Mouse (Mus musculus) yolk sac, embryonic 10.5 days (tissue): ENCODE data around the gene Rufy1.

Experiments
- DNase-seq: peaks from one replicate; pipeline ENCODE4 v3.0.0-alpha.2; 2017; ENCODE audit warnings: low spot score

Rufy1 gene

DNA sequence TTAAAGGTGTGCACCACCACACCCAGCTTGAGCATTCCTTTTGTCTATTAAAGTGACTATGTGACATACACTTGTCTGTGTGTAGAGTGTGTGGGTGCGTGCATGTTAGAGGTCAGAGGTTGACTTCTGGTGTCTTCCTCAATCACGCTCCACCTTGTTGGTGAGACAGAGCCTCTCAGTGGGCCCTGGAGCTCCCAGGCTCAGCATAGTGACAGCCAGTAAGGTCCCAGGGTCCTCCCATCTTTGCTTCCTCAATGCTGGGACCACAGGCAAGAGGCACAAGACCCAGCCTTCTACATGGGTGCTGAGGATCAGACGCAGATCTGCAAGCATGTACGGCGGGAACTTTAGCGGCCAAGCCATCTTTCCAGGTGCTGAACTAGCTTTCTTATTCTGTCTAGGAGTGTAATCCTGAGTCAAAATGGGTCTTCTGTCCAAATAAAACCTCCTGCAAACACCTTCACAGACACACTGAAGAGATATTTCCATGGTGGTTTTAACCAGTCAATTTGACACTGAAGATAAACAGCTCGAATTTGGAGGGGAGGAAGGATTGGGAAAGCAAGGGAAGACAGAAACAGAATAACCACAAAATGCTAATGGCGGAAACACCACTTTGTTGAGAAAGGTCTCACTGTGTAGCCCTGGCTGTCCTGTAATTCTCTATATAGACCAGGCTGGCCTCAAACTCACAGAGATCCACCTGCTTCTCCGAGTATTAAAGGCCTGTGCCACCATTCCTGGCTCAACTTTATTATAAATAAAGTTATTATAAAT, 84.5 kb downstream of the Rufy1 start:
- no peak for DNase-seq

DNA sequence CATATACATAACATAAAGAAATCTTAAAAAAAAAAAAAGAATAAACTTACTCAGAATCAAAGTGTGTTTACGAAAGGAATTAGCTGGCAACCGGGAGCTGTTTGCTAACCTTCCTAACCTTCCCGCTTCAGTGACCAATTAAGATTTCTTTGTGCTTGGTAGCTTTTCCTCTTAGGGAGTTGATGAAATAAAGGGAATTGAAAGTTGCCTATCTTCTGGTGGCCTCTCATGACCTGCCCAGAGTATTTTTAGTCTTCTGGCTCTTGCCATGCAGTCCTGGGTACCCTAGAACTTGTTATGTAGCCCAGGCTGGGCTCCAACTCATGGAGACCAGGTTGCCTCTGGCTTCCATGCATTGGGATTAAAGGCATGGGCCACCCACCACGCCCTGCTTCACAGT, 85.4 kb downstream of the Rufy1 start:
- DNase-seq, result no peak
